Mouse (Mus musculus) lung, adult 2 months (tissue): ENCODE data around the gene AC134908.4. TPM values are rescaled to one million over a fixed set of nuclear protein-coding genes. Genes with fewer than 3 reads are reported as not detected.

Source experiments
- DNase-seq: peaks from one replicate; pipeline ENCODE4 v3.0.0; 2022
- H3K4me1 ChIP-seq: fragments of 200-500 bp; 2 replicates; pipeline ENCODE4 v1.6.1; 2011; ENCODE audit warnings: low read length; ENCODE audit not compliant: control insufficient read depth, insufficient read depth
- H3K4me3 ChIP-seq: fragments of 200-500 bp; replicated peaks from 2 replicates; pipeline ENCODE3; 2011; ENCODE audit warnings: low read depth, mild to moderate bottlenecking, control low read depth, low read length; ENCODE audit errors: extremely low read depth
- CTCF ChIP-seq: fragments of 200-500 bp; IDR thresholded peaks from 2 replicates; pipeline ENCODE4 v1.5.1; 2011; ENCODE audit warnings: mild to moderate bottlenecking, low read length, control low read depth; ENCODE audit not compliant: insufficient read depth
- POLR2A ChIP-seq: fragments of 200-500 bp; IDR thresholded peaks from 2 replicates; pipeline ENCODE4 v1.6.1; 2011; ENCODE audit warnings: low read depth, mild to moderate bottlenecking, control low read depth, low read length, borderline replicate concordance; ENCODE audit errors: extremely low read depth
- WGBS: fragments of 180-500 bp; shearing (Covaris S2); methylation state at CpG from one replicate; pipeline ENCODE4 v1.1.7; 2018; 5-methylcytosine and 5-hydroxymethylcytosine counted together
- polyA plus RNA-seq: library from polyadenylated mRNA; depleted of rRNA; stranded (reverse); fragments of >200 nt; gene quantifications from 2 replicates; pipeline ENCODE4 v1.2.3, GENCODE M21; 2012

The AC134908.4 gene
- polyA plus RNA-seq, 1 experiment = 0.41 TPM

GRCm38 (mm10) chr17:25837533-25837932, 42.1 kb upstream of the AC134908.4 start:
- WGBS = 49% methylated on average over 3 of the region's 3 CpGs

GRCm38 (mm10) chr17:25837076-25837410, 41.6 kb upstream of the AC134908.4 start, which contains the start of gene Rhbdl1:
Gene Rhbdl1 (minus strand): TSS chr17:25837295.
- Histone ChIP-seq H3K4me3 (peak within 1 kb of the TSS; percentile 35), H3K4me1 (peaks cover 15% of the 10 kb centered on the region)
- 3% methylated on average over 29 of the region's 29 CpGs for WGBS
- peak; percentile 47; the same call in 1 of the 2 replicates for TF ChIP-seq POLR2A
- no peak for TF ChIP-seq CTCF
- peak; percentile 37 for DNase-seq

More at GRCm38 (mm10) chr17:25837533-25837932, 42.1 kb upstream of the AC134908.4 start:
- Histone ChIP-seq H3K4me1 (peaks cover 14% of the 10 kb centered on the region), H3K4me3 (no peak overlapping the region)
- no peak for DNase-seq
- TF ChIP-seq CTCF (no peak), POLR2A (no peak)

GRCm38 (mm10) chr17:25836397-25837075, 41.1 kb upstream of the AC134908.4 start:
- 26% methylated on average over 23 of the region's 23 CpGs for WGBS

DNA sequence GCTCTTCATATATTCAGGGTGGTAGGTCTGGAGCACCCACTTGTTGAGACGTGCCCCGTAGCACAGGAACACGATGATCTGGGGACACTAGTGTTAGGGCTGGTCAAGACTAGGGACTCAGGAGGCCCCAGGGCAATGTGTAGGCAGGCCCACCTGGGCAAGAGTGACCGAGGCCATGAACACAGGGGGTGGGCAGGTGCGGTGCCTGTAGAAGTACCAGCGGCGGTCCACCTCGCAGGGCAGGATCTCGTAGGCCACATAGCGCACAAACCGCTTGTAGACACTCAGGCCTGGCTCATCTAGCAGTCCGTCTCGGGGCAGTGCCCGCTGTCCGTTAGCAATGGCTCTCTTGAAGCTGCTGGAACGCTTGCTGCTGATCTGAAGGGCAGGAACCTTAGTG, 40.4 kb upstream of the AC134908.4 start:
- WGBS = 87% methylated on average over 16 of the region's 16 CpGs
- no peak for DNase-seq
- TF ChIP-seq POLR2A = no peak
- TF ChIP-seq CTCF = no peak
- Histone ChIP-seq H3K4me3 (no peak overlapping the region), H3K4me1 (peaks cover 23% of the 10 kb centered on the region)

More at GRCm38 (mm10) chr17:25836397-25837075, 41.1 kb upstream of the AC134908.4 start:
- TF ChIP-seq POLR2A (no peak), CTCF (no peak)
- no peak for DNase-seq
- H3K4me1 ChIP-seq = peaks cover 20% of the 10 kb centered on the region
- peak overlapping the region; percentile 35 for H3K4me3 ChIP-seq

GRCm38 (mm10) chr17:25835301-25835700, 39.8 kb upstream of the AC134908.4 start:
- TF ChIP-seq POLR2A = no peak
- TF ChIP-seq CTCF = no peak
- Histone ChIP-seq H3K4me3 (no peak overlapping the region), H3K4me1 (peaks cover 23% of the 10 kb centered on the region)
- DNase-seq = no peak
- 86% methylated on average over 7 of the region's 7 CpGs for WGBS

GRCm38 (mm10) chr17:25834595-25835222, 39.2 kb upstream of the AC134908.4 start:
- no peak for DNase-seq
- WGBS = 79% methylated on average over 12 of the region's 12 CpGs
- Histone ChIP-seq H3K4me3 (no peak overlapping the region), H3K4me1 (peaks cover 24% of the 10 kb centered on the region)
- TF ChIP-seq POLR2A = no peak
- no peak for TF ChIP-seq CTCF

- 28% methylated on average over 6 of the region's 6 CpGs for whole genome bisulfite sequencing
- Histone ChIP-seq H3K4me3 (peak overlapping the region; percentile 84), H3K4me1 (peaks cover 27% of the 10 kb centered on the region)
- DNase-seq = peak; percentile 29
- no peak for TF ChIP-seq POLR2A
- TF ChIP-seq CTCF = no peak
Measured at GRCm38 (mm10) chr17:25833961-25834594, 38.6 kb upstream of the AC134908.4 start.

DNA sequence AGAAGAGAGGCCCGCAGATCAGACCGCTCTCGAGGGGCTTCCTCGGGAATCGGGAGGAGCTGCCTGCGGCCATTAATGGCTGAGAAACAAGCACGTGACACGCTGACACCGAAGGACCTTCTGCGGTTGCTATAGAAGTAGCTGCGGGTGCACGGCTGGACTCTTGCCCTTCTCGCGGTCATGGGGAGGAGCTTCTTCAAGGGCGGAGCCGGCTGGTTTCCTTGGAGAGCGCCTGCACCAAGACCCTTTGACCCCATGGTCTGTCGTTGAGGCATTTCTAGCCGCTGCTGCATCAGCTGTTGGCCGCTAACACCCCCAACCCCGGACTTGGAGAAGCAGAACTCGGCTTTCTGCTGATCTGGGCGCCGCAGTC, 37.8 kb upstream of the AC134908.4 start, which contains the start of gene Stub1:
Gene Stub1 (minus strand): TSS at position 114 of the 373 bp plus-strand sequence.
- TF ChIP-seq CTCF (no peak), POLR2A (no peak; the same call in 1 of the 2 replicates)
- under 1% methylated on average over 24 of the region's 24 CpGs for WGBS
- Histone ChIP-seq H3K4me3 (peak within 1 kb of the TSS; percentile 84), H3K4me1 (peaks cover 30% of the 10 kb centered on the region)
- DNase-seq = no peak

- under 1% methylated on average over 77 of the region's 77 CpGs for WGBS
- no peak for TF ChIP-seq CTCF
- peak; percentile 51 for TF ChIP-seq POLR2A
- peak; percentile 99 for DNase-seq
- peak overlapping the region; percentile 84 for H3K4me3 ChIP-seq
- H3K4me1 ChIP-seq = peaks cover 31% of the 10 kb centered on the region
Measured at GRCm38 (mm10) chr17:25832436-25833290, 37.2 kb upstream of the AC134908.4 start.
